Mouse (Mus musculus) urinary bladder, postnatal 25 days (tissue): Measurements from ENCODE around the gene Larp1.
A peak's percentile ranks its signal among the peaks of the same experiment; 100 is the strongest.

Experiments used
- DNase-seq: peaks from one replicate; pipeline ENCODE4 v3.0.0; 2022; ENCODE audit warnings: low spot score

The Larp1 gene

GRCm38 (mm10) chr11:58100006-58100405 lies 91.1 kb downstream of the Larp1 start:
- no peak for DNase-seq

- no peak for DNase-seq
These were observed 92.4 kb downstream of the Larp1 start for GRCm38 (mm10) chr11:58101194-58101720.

- DNase-seq, result no peak
These were observed 93.3 kb downstream of the Larp1 start for GRCm38 (mm10) chr11:58102146-58102545.

DNA sequence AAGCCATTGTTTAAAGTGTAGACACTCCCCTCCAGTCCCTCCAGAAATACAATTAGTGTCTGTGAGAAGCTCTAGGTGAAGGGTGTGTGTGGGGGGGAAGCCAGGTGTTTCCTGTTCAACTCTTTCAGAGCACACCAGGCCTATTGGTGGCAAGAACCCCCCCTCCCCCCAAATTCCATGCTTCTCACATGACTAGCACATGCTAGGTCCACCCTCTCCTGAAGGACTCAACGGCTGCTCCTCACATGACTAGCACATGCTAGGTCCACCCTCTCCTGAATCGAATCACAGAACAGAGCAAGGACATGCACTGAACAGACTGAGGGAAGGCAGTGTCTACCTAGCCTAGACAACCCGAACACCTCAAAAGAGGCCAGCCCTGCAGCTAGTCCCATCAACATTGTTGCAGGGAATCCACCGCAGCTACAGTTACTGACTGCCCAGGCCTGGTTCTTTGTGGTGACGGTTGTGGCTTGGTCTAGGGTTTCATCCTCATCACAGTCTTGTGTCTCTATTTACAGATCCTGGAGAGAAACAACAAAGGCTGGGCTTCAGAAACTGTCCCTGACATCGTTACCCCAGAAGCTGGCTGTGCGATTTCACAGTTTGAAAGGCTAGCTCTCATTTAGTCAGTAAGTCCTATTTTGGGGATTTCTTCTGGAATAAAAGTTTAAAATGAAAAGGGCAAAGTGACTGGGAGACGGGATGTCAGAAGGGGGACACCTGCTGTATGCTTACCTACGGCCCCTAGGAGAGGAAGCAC lies 93.9 kb downstream of the Larp1 start:
- no peak for DNase-seq

DNA sequence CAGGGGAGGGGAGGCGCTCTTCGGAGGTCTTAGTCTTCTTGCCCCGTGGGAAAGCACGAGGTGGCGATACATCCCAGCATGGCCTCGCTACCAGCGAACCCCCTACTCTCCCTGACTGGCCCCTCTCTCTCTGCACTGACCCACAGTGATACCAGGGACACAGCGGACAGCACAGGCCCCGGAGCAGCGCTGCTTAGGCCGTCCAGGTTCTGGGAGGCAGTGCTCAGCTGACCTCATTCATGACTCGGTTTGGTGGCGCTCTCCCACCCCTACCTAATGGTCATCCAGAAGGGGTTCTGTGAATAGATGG lies 94.4 kb downstream of the Larp1 start:
- DNase-seq, result no peak

- DNase-seq, result peak; percentile 98
These were observed 94.9 kb downstream of the Larp1 start, which contains the start of gene Cnot8 for GRCm38 (mm10) chr11:58103697-58104306. Cnot8 (plus strand) TSS chr11:58104153.

DNA sequence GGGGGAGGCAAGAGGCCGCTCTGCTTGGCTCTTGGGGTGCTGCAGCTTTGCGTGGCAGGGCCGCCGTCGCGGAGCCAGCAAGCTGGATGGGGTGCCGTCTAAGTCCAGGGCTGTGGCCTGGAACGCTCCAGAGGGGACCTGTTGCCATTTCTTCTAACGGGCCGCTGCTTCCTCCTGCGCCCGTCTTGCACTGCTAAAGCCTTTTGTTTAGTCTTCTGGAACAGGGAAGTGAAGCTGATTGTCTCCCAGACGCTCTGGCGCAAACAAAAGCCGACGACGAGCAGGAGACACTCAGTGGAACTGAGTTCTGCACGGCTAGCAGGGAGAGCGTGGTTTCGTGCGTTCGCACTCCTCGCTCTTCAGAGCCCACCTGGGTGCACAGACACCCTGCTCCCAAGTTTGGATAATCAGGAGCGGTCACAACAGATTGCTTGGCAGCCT lies 95.5 kb downstream of the Larp1 start:
- DNase-seq, result no peak

- DNase-seq, result no peak
These were observed 98.1 kb downstream of the Larp1 start for GRCm38 (mm10) chr11:58107009-58107408.

GRCm38 (mm10) chr11:58107664-58108337 lies 98.9 kb downstream of the Larp1 start:
- no peak for DNase-seq
